Mouse (Mus musculus): ENCODE measurements at regions not wholly inside any gene's neighbourhood (a gene's known extent, or its start where the extent isn't known, plus 50 kb on each side); places are given as distances from the start of the nearest gene placed in this dataset.

DNA sequence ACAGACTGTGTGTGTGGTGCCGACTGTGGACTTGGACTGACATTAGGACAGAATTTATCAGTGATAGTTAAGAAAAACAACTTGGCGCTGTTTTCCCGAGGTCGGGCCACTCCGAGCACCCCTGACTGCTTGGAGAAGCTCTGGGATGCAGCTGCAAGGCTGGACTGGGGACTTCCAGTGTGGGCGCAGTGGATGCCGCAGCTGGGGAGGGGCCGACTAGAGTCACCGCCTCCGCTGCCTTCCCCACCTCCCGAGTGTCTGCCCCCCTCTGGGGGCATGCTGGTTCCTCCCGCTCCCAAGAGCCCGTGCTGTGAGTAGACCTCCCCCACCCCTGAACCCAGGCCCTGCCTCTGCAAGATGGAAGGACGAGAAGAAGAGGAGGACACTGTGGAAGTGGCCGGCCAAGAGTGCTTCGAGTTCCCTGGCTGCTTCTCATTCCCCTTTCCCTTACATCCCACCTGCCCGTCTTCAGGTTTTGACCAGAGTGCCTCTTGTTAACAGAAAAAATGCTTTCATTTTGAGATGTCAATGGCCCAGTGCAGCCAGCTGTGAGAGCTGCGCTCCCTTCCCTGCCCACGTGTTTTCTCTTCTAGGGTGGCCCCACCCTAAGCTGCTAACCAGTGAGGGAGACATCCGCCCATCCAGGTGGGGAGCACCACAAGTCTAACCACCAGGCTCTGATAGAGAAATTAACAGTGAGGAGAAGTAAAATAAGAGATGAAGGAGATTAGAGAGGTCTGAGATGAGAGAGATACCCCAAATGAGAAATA lies 90.3 kb downstream of the Mex3b start:
- TF ChIP-seq TBP (IDR thresholded peaks at IDR 0.05; ENCODE audit: low read depth, low read length): no peak
- no peak for TF ChIP-seq POLR2AphosphoS2 (IDR thresholded peaks at IDR 0.05; ENCODE audit: low read length)
- no peak for TF ChIP-seq TCF12 (IDR thresholded peaks at IDR 0.05; ENCODE audit: low read depth, low read length)
- no peak for TF ChIP-seq CTCF (IDR thresholded peaks at IDR 0.05 in 2 of 3, conservative IDR thresholded peaks at IDR 0.05 in 1 of 3; ENCODE audit: control insufficient read depth in 1 of 3, insufficient read depth in 1 of 3, low read depth in 2 of 3, low read length in 3 of 3, poor library complexity in 1 of 3, severe bottlenecking in 1 of 3)
- no peak for TF ChIP-seq ETS1 (IDR thresholded peaks at IDR 0.05; ENCODE audit: low read depth, low read length)
- no peak for TF ChIP-seq GATA1 (IDR thresholded peaks at IDR 0.05; ENCODE audit: low read depth, low read length)
- no peak for TF ChIP-seq ZMIZ1 (IDR thresholded peaks at IDR 0.05; ENCODE audit: low read depth, low read length)
- TF ChIP-seq MAZ (IDR thresholded peaks at IDR 0.05; ENCODE audit: low read depth, low read length): no peak
- no peak for TF ChIP-seq TAL1 (IDR thresholded peaks at IDR 0.05; ENCODE audit: low read length)
